Mouse (Mus musculus) spleen, adult 10 weeks (tissue): ENCODE data around the gene 3100002H09Rik. TPM values are rescaled to one million over a fixed set of nuclear protein-coding genes. Genes with fewer than 3 reads are reported as not detected.

Experiments
- polyA plus RNA-seq: library from polyadenylated mRNA; stranded (reverse); fragments of 350-450 nt; fragmentation: Illumina TruSeq; extraction: RNeasy Lipid Tissue Mini Kit (QIAGEN cat#74804); gene quantifications from one replicate; pipeline ENCODE4 v1.2.3, GENCODE M21; 2015; ENCODE audit warnings: low replicate concordance; ENCODE audit not compliant: insufficient read depth

Gene 3100002H09Rik
- not detected for polyA plus RNA-seq

GRCm38 (mm10) chr4:124610703-124611102, at the start of gene 3100002H09Rik:
Gene 3100002H09Rik (minus strand): TSS chr4:124610803.

GRCm38 (mm10) chr4:124656518-124656853, 45.9 kb upstream of the 3100002H09Rik start, which contains the start of gene Pou3f1:
Gene Pou3f1 (plus strand): TSS chr4:124656807.

Other genes starting within 250 kb of the 3100002H09Rik start
- gene Pou3f1, start 46.0 kb upstream of the 3100002H09Rik start, polyA plus RNA-seq, result not detected
- 44.3 TPM for gene Utp11, start 82.8 kb upstream of the 3100002H09Rik start, polyA plus RNA-seq
- gene Fhl3, start 89.9 kb upstream of the 3100002H09Rik start, polyA plus RNA-seq, result 6.0 TPM
- gene Sf3a3, start 104.0 kb upstream of the 3100002H09Rik start, polyA plus RNA-seq, result 81.0 TPM
- 61.5 TPM for gene Inpp5b, start 131.0 kb upstream of the 3100002H09Rik start, polyA plus RNA-seq
- gene Mtf1, start 191.3 kb upstream of the 3100002H09Rik start, polyA plus RNA-seq, result 26.3 TPM
- gene Yrdc, start 239.9 kb upstream of the 3100002H09Rik start, polyA plus RNA-seq, result 44.9 TPM
- gene 1110065P20Rik, start 240.4 kb upstream of the 3100002H09Rik start, polyA plus RNA-seq, result 3.5 TPM